Mouse (Mus musculus) left cerebral cortex, postnatal 4 days (tissue): ENCODE results near the gene Atf3. TPM values are rescaled to one million over a fixed set of nuclear protein-coding genes. Genes with fewer than 3 reads are reported as not detected.
A peak's percentile ranks its signal among the peaks of the same experiment; 100 is the strongest.
"Not testable (repeated sequence)": the region's sequence is repeated elsewhere in the genome, so short reads cannot be mapped to it uniquely, and the experiment has no call there.

Experiments
- DNase-seq: peaks from one replicate; pipeline ENCODE4 v3.0.0-alpha.2; 2022
- intact Hi-C: fragments of 180-260 bp; cut with DNase I; formaldehyde crosslinking; loops from one replicate; pipeline ENCODE4 v1.15.1; 2025
- total RNA-seq, 2 experiments: library from RNA; stranded (reverse); gene quantifications; 2 replicates each; pipeline ENCODE4 v1.2.3; 2021

Gene Atf3
- total RNA-seq, 2 experiments from 2014 or later, result 0.58 to 0.99 TPM

DNA sequence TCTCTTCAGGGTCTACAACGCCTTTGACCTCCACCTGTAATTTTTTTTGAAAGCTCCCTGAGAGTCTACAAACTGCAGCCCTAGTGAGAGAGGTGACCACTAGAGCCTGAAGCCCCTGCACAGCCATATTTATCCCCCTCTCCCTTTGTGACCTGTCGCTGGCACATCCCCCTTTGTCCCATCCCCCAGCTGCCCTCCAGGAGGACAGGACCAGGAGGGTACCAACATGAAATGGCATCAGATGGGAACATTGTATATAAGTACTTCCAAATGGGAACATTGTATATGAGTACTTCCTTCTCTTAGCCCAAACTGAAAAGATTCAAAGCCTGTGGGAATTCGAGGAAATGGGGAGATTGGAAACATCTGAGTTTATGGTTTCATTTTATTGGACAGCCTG, 53.1 kb downstream of the Atf3 start, which contains the start of gene Fam71a:
Gene Fam71a, minus strand, starts transcription at position 101 of the 400 bp plus-strand sequence.
- intact Hi-C loops, result no loop called here
- no peak for DNase-seq

DNA sequence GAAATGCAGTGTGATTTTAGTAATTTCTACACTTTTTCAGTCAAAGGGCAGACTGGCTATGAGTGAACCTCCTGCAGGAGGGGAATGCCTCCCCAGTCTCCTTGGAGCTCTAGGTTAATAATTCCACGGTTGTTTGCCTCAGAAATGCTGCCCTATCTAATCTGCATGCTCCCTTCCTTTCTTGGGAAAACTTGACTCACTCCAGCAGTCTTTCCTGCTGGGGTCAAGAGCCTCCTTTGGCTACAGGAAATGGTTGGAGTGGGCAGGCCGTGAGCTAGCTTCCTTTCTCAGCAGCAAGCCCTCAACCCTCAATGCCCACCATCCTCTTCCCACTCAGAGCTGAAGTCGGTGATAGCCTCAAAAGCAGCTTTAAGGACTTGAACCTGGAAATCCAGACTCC, 63.5 kb downstream of the Atf3 start:
- intact Hi-C loops, result no loop called here

DNA sequence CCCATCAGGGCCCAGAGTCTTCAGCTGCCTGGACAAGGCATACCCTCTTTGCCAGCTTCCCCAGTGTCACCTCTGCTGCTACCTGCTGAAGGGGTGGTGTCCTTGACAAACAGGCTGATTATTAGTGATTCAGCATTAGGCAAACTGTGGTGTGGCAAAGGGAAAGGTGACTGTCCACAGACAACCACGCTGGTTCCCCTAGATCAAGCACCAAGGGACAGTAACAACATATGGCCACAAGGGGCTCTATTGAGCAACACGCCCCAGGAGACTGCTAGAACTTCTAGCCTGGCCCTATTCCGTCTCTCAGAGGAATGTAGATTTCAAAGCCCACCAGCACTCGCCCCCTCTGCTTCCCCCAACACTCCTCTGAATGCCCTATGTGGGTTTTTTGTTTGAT, 64.8 kb downstream of the Atf3 start:
- peak; percentile 27 for DNase-seq
- intact Hi-C loops, result no loop called here

More for the DNA sequence above, 63.5 kb downstream of the Atf3 start:
- DNase-seq, result no peak

DNA sequence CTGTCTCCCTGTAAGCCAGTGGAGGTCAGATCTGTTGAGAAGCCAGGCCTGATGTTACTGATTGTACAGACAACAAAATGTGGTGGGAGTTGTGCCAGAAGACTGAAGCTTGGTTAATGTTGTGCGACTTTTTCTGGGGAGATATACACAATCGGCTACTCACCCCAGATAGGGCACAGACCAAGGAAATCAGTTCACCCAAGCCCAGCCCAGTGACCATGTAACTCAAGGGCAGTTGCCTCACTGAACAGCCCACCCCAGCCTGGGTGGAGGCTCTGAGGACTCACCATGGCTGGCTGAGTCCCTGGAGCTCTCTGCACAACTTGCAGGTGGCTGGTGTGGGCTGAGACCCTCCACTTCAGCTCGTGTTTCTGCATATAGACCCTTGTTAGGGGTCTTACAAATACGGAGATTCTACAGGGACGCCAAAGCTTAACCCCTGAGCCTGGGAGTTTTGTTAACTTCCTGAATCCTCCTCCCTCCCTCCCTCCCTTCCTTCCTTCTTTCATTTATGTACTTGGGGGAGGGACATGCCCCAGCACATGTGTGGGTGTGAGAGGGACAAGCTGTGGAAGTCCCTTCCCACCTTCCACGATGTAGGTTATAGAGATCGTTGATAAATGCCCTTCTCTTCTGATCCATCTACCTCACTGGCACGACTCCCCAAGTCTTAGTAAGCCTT, 66.8 kb downstream of the Atf3 start:
- DNase-seq, result no peak
- intact Hi-C loops, result no loop called here

DNA sequence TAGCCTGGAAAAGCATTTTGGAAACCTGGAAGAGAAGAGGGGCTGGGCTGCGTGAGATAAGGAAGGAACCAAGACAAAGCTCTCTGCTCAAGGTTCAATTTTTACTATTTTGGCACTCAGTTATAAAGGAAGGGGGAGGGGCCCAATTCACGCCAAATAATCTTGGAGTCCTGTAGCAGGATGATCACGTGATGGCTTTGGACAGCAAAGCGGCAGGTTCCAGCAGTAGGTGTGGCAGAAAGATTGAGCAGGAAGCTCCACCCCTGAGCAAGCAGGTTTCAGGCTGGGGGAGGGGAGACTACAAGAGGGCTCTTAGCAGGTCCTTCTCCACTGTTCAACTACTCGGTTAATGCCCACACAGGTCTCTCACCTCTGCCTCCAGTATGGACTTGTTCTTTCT, 68.3 kb downstream of the Atf3 start:
- intact Hi-C loops, result not testable (repeated sequence)

DNA sequence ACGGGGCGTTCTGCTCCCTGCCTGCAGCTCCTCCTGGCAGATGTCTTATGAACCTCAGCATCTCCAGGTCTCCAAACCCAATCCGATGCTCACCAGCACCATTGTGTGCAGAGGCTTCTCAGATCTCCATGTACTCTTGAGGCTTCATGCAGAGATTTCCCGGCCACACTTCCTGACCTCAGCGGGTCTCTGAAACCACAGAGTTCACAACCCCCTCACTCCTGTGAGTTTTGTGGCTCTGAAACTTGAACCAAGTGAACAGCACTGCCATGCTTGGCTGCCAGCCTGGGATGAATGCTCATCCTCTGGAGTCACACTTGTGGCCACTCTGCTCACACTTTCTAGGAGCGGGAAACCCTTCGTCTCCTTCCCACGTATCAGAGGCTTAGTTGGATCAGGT, 76.9 kb downstream of the Atf3 start:
- no peak for DNase-seq
- intact Hi-C loops, result no loop called here

More for the DNA sequence above, 68.3 kb downstream of the Atf3 start:
- not testable (repeated sequence) for DNase-seq

DNA sequence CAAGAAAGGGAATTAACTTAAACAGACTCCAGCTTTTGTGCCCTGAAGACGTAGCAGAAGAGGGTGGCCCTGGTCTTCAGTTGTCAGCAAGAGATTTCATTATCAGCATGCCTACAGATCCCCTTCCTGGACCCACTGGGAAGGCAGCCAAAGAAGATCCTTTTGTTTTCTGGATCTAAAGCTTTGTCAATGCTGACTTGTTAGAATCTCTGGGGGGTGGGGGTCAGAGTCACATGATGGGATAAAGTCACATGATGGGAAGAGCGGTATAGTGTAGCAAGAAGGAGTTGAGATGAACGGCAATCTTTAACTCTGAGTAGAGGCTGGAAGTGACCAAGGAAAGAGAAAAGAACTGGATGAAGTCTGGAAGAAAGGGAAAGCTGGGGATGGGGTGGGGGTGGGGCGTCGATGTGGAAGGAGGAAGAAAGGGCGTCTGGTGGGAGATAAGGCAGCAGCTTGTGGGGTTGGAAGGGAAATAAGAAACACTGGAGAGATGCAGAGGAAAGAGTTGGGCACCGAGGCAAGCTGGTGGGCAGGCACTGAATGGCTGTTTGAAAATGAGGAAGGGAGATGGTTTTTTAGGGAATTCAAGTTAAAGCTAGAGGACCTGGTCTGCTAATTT, 78.9 kb downstream of the Atf3 start:
- intact Hi-C loops, result no loop called here
- DNase-seq, result no peak

DNA sequence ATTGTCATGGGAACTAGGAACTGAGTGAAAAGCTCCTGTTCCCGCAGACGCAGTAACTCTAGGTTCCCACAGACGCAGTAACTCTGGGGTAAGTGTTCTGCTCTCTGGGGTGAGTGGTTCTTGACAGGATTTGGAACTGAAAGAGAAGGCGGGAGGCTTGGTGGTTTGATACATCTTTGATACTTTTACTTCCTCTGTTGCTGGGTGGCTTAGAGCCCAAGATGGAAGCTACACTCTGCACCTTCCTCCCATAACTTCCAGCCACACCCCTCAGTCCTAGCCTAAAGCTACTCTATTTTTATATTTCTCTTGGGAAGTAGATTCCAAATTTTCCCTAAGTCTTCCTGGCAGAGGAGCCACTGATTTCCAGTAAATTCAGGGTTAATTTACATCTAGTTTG, 79.4 kb downstream of the Atf3 start:
- intact Hi-C loops, result no loop called here
- no peak for DNase-seq

DNA sequence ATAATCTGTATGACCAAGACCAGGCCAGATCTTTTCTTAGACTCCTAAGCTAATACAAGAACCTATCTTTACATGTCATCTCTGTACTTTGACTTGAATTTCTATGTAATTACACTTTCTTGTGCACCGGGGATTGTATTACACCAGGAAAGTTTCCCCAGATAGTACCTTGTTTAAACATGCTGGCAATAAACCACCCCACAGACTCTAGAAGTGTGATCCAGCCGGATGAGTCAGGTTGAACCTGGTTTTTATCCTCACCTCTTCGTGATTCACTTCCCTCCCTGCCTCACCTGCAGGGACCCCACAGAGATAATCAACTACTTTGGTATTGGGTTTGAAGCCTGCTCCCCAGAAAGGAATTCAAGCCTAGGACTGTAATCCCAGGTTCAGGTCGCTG, 82.4 kb downstream of the Atf3 start:
- no peak for DNase-seq
- intact Hi-C loops, result no loop called here

DNA sequence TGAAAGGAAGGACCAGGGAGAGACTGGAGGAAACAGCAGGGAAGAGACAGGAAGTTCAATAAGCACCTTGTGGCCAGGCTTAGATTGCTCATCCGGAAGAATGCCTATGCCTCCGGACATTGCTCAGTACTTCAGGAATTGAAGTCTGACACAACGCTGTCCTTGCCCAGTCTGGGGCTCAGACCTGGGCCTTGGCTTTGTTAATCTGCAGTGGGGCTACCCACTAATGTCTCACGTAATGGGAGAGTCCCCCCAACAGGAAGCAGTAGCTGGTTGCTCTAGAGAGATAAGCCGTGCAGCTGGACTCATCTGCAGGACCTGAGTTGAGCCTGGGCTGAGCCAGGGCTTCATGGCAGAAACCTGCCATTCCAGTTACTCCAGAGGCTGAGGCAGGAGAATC, 84.9 kb downstream of the Atf3 start:
- intact Hi-C loops, result no loop called here
- no peak for DNase-seq

DNA sequence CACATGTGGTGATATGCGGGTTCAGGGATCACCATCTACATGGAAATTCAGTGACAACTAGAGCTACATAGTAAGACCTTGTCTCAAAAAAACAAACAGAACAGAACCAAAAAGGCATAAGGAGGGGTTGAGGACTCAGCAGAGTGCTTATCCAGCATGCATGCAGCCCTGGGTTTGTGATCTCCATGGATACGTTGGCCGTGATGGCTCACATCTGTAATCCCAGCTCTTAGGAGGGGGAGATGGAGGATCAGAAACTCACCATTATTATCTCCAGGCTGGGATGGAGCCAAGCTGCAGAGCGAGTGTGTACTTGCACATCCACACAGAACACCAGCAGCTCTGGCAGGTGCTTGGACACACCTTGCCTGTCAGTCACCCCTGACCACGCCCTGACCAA, 85.6 kb downstream of the Atf3 start:
- intact Hi-C loops, result no loop called here
- DNase-seq, result no peak

DNA sequence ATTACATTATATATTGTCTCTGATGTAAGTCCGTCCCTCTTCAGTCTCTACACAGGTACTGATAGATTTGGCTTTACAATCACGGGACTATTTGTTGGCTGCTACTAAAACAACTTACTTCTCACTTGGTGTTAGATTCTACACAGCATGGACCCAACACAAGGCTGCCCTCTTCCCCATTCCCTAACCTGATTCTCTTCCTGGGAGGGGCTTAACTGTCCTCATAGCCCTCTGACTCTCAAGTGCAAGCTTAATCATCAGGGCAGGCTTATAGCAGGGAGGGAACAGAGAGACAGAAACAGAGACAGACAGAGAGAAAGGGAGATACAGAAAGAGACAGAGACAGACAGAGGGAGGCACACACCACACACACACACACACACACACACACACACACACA, 86.1 kb downstream of the Atf3 start:
- no peak for DNase-seq
- intact Hi-C loops, result no loop called here

DNA sequence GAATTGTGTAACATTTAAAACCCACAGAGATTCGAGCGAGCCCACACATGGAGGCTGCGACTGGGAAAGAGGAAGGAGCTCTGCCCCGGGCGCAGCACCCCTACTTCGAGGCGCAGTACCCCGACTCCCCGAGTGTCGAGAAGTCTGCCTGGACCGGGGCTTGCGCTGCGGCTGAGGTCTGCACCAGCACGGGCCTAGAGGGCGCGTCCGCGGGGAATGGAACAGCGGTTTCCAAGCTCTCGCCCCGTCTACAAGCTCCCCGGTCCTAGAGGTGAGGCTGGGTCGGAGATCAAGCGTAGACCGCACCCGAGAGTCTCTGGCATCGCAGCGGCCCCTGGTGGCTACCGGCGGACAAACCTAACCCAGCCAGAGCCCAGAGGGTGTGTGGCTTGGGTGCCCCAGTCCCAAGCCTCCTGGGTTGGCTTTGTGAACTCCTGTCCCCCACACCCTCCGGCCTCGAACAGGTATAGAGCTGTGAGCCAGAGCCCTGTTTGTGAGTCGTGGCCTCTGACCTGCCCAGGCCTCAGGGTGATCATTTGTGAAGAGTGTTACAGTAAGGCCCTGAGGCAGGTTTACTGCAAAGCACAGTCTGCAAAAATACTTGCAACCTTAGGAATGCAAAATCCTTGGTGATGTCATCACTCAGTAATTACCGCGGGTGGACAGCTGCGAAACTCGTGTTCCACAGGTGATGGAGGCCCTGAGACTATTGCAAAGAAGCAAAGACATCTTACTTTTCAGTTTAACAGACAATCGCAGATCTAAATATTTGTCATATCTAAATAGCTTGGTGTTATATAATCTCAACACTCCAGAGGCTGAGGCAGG, 91.8 kb downstream of the Atf3 start:
- intact Hi-C loops, result loop anchor here (1.0 kb wide), 1 partner anchor 63 kb away; the partner anchor contains the start of gene Nsl1
- DNase-seq, result peak; percentile 57

DNA sequence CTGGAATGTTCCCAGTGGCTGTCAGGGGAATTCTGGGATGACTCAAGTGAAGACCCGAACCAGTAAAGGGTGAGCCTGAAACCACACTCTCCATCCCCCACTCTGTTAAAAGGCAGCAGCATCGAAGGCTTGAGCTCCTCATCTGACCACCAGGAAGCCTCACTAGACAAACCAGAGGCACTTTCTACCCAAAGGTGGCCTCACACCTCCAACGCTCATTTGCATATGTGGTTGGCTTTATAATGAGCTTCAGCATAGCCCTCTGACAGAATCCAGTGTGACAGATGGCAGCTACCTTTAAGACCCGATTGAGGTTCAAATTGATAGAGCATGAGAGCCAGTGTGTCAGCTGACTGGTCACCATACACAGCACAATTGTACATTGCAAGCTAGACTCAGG, 93.6 kb downstream of the Atf3 start:
- DNase-seq, result no peak
- intact Hi-C loops, result no loop called here

DNA sequence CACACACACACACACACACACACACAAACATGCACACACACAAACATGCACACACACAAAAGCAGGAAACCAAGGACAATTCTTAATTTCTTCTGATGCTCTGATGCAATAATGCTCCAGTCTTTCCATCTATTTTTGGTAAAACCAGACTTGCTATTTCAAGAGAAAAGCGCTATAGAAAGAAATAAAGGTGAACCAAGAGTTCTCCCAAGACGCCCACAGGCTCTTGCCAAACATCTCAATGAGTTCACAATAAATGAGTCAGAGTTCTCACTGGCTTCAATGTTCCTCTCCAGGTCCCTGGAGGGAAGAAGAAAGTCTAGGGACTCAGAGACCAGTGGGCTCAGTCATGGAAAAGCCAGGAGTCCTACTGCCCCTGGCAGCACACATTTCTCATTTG, 94.1 kb downstream of the Atf3 start:
- intact Hi-C loops, result no loop called here
- DNase-seq, result no peak

DNA sequence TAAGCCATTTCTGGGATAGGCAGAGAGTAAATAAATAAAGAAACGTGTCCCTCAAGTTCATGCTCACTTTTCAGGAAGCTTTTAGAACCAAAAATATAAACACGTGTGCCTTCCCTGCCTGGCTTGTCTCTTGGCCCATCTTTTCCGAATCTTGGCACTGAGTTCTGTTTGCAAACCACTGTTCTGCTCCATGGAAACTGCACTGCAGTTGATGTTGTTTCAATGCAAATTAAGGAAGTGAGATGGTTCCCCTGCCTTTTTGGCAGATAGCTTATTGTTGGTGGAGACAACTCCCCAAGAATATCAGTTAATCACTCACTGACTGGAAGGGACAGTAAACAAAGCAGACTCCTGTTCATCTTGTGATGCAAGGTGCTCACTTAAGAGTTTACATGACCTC, 95.1 kb downstream of the Atf3 start:
- no peak for DNase-seq
- intact Hi-C loops, result no loop called here

Other genes starting within 250 kb of the Atf3 start
- gene Vash2, start 238.7 kb downstream of the Atf3 start, total RNA-seq, result 10 to 100 TPM; 63.8 to 72.2 TPM
- gene Flvcr1, start 191.9 kb downstream of the Atf3 start, total RNA-seq, result 10 to 100 TPM; 27.0 to 27.6 TPM
- not detected for gene Spata45, start 181.4 kb downstream of the Atf3 start, total RNA-seq
- gene Tatdn3, start 155.1 kb downstream of the Atf3 start, total RNA-seq, result 10 to 100 TPM; 15.2 to 17.1 TPM
- 1 to 10 TPM; 2.3 to 2.7 TPM for gene Nsl1, start 155.0 kb downstream of the Atf3 start, total RNA-seq
- gene Batf3, start 120.2 kb downstream of the Atf3 start, total RNA-seq, result 1 to 10 TPM in 1 of 2 experiments, under 1 TPM in 1; 0.62 to 1.2 TPM
- gene Fam71a, start 53.2 kb downstream of the Atf3 start, total RNA-seq, result not detected
- gene Nenf, start 100.2 kb upstream of the Atf3 start, total RNA-seq, result 10 to 100 TPM; 83.5 to 89.9 TPM
- 10 to 100 TPM; 18.1 to 19.5 TPM for gene Tmem206, start 107.9 kb upstream of the Atf3 start, total RNA-seq
- 10 to 100 TPM; 33.5 to 35.5 TPM for gene Ppp2r5a, start 185.2 kb upstream of the Atf3 start, total RNA-seq